Mouse (Mus musculus) neural tube, embryonic 11.5 days (tissue): ENCODE measurements around the gene Prc1. TPM values are rescaled to one million over a fixed set of nuclear protein-coding genes. Genes with fewer than 3 reads are reported as not detected.

Experiments
- ATAC-seq: fragments of 200-750 bp; cut with Nextera tagmentation; 2 replicates; pipeline ENCODE4 v1.8.0; 2017; ENCODE audit warnings: moderate number of reproducible peaks, mild to moderate bottlenecking, moderate TSS enrichment, moderate library complexity; ENCODE audit not compliant: insufficient read depth, low FRiP score, low TSS enrichment
- DNase-seq: peaks from one replicate; pipeline ENCODE4 v3.0.0-alpha.2; 2015; ENCODE audit warnings: low spot score
- H3K27ac ChIP-seq: fragments of 300-500 bp; sonication (generic); 2 replicates; pipeline ENCODE4 v1.5.1; 2014; ENCODE audit warnings: low read depth, mild to moderate bottlenecking, low read length
- H3K27me3 ChIP-seq: fragments of 300-500 bp; sonication (generic); 2 replicates; pipeline ENCODE4 v1.6.1; 2014; ENCODE audit warnings: mild to moderate bottlenecking, low read length, mixed read lengths; ENCODE audit not compliant: control insufficient read depth, insufficient read depth
- H3K36me3 ChIP-seq: fragments of 300-500 bp; sonication (generic); 2 replicates; pipeline ENCODE4 v1.6.1; 2014; ENCODE audit warnings: mild to moderate bottlenecking, low read length, moderate library complexity, mixed read lengths; ENCODE audit not compliant: control insufficient read depth, insufficient read depth
- H3K4me1 ChIP-seq: fragments of 300-500 bp; sonication (generic); 2 replicates; pipeline ENCODE4 v1.6.1; 2014; ENCODE audit warnings: low read length, mixed read lengths; ENCODE audit not compliant: control insufficient read depth, insufficient read depth
- H3K4me2 ChIP-seq: fragments of 300-500 bp; sonication (generic); 2 replicates; pipeline ENCODE4 v1.6.1; 2014; ENCODE audit warnings: low read depth, mild to moderate bottlenecking, moderate library complexity
- H3K4me3 ChIP-seq: fragments of 300-500 bp; sonication (generic); 2 replicates; pipeline ENCODE4 v1.5.1; 2014; ENCODE audit warnings: low read depth, low read length
- H3K9ac ChIP-seq: fragments of 300-500 bp; sonication (generic); 2 replicates; pipeline ENCODE4 v1.6.1; 2014; ENCODE audit warnings: mild to moderate bottlenecking, low read length
- H3K9me3 ChIP-seq: fragments of 300-500 bp; sonication (generic); 2 replicates; pipeline ENCODE4 v1.6.1; 2016; ENCODE audit warnings: low read length; ENCODE audit not compliant: control insufficient read depth
- WGBS: fragments of 180-500 bp; shearing (Covaris S2); extraction: QIAGEN DNeasy Blood & Tissue Kit; methylation state at CpG from one replicate; pipeline ENCODE4 v1.1.7; 2014; 5-methylcytosine and 5-hydroxymethylcytosine counted together
- polyA plus RNA-seq: library from polyadenylated mRNA; unstranded; fragments of >200 nt; fragmentation: Nextera tagmentation; extraction: Ambion mirVana; gene quantifications from 2 replicates; pipeline ENCODE4 v1.2.1, GENCODE M21; 2014

Gene Prc1
- polyA plus RNA-seq, 1 experiment from 2014 or later = 183 TPM

GRCm38 (mm10) chr7:80358039-80358438 lies 63.8 kb downstream of the Prc1 start:
- WGBS = 82% methylated on average over 4 of the region's 4 CpGs
- no peak overlapping the region for H3K4me3 ChIP-seq
- H3K4me1 ChIP-seq = 0 out of 2 replicates have a peak, but pooled peaks cover 5% of the 10 kb centered on the region
- peaks cover 12% of the 10 kb centered on the region for H3K36me3 ChIP-seq
- no peaks in the 10 kb centered on the region for H3K27me3 ChIP-seq
- ATAC-seq (no peak), DNase-seq (no peak)
- no peak overlapping the region for H3K9ac ChIP-seq
- no peaks in the 10 kb centered on the region for H3K9me3 ChIP-seq
- H3K4me2 ChIP-seq = no peak overlapping the region
- H3K27ac ChIP-seq = no peak overlapping the region

GRCm38 (mm10) chr7:80360435-80360834 lies 66.2 kb downstream of the Prc1 start:
- Histone ChIP-seq H3K9ac (no peak overlapping the region), H3K4me2 (no peak overlapping the region), H3K27me3 (no peaks in the 10 kb centered on the region), H3K4me1 (0 out of 2 replicates have a peak, but pooled peaks cover 5% of the 10 kb centered on the region), H3K9me3 (no peaks in the 10 kb centered on the region), H3K27ac (no peak overlapping the region), H3K36me3 (peaks cover 15% of the 10 kb centered on the region), H3K4me3 (no peak overlapping the region)
- 73% methylated on average over 3 of the region's 3 CpGs for WGBS
- no peak for DNase-seq
- ATAC-seq = no peak

GRCm38 (mm10) chr7:80365759-80366158 lies 71.5 kb downstream of the Prc1 start:
- Histone ChIP-seq H3K27me3 (no peaks in the 10 kb centered on the region), H3K9me3 (no peaks in the 10 kb centered on the region), H3K27ac (no peak overlapping the region), H3K4me2 (no peak overlapping the region), H3K9ac (no peak overlapping the region), H3K4me3 (no peak overlapping the region), H3K36me3 (peaks cover 22% of the 10 kb centered on the region), H3K4me1 (peaks cover 11% of the 10 kb centered on the region; the same call in 1 of the 2 replicates)
- ATAC-seq (no peak), DNase-seq (no peak)
- WGBS = 88% methylated on average over 2 of the region's 2 CpGs

Other genes starting within 250 kb of the Prc1 start
- 371 and 381 TPM in 2 replicates for gene Idh2, start 179.1 kb upstream of the Prc1 start, polyA plus RNA-seq
- gene Sema4b, start 107.6 kb upstream of the Prc1 start, polyA plus RNA-seq = 10.5 and 12.1 TPM in 2 replicates
- 53.2 and 65.5 TPM in 2 replicates for gene Cib1, start 61.6 kb upstream of the Prc1 start, polyA plus RNA-seq
- gene Gdpgp1, start 61.6 kb upstream of the Prc1 start, polyA plus RNA-seq = 4.5 and 4.9 TPM in 2 replicates
- gene Ttll13, start 48.1 kb upstream of the Prc1 start, polyA plus RNA-seq = 1.3 and 2.1 TPM in 2 replicates
- 42.9 and 43.3 TPM in 2 replicates for gene Ngrn, start 33.2 kb upstream of the Prc1 start, polyA plus RNA-seq
- 15.1 and 15.8 TPM in 2 replicates for gene Vps33b, start 24.8 kb upstream of the Prc1 start, polyA plus RNA-seq
- gene Rccd1, start 30.0 kb downstream of the Prc1 start, polyA plus RNA-seq = 12.0 and 12.8 TPM in 2 replicates
- 36.2 and 36.8 TPM in 2 replicates for gene Unc45a, start 46.6 kb downstream of the Prc1 start, polyA plus RNA-seq
- gene Hddc3, start 48.7 kb downstream of the Prc1 start, polyA plus RNA-seq = 22.1 and 26.3 TPM in 2 replicates
- gene Man2a2, start 76.9 kb downstream of the Prc1 start, polyA plus RNA-seq = 9.7 and 11.2 TPM in 2 replicates
- 7.1 and 7.7 TPM in 2 replicates for gene Fes, start 93.5 kb downstream of the Prc1 start, polyA plus RNA-seq
- gene Furin, start 111.0 kb downstream of the Prc1 start, polyA plus RNA-seq = 4.9 and 5.8 TPM in 2 replicates
- 34.5 and 37.6 TPM in 2 replicates for gene Blm, start 240.7 kb downstream of the Prc1 start, polyA plus RNA-seq